Mouse (Mus musculus) cerebellum, adult 11 months (tissue): Measurements from ENCODE around the gene Kat2a.

ENCODE experiments used
- DNase-seq: peaks from one replicate; pipeline ENCODE4 v3.0.0; 2022

Gene Kat2a

GRCm38 (mm10) chr11:100735134-100735865 is 23.0 kb upstream of the Kat2a start:
- DNase-seq, result no peak

GRCm38 (mm10) chr11:100730477-100731205 is 18.4 kb upstream of the Kat2a start:
- no peak for DNase-seq

- no peak for DNase-seq
These were observed 17.7 kb upstream of the Kat2a start for GRCm38 (mm10) chr11:100729976-100730375.

- DNase-seq, result no peak
These were observed 16.3 kb upstream of the Kat2a start for GRCm38 (mm10) chr11:100728601-100729000.

GRCm38 (mm10) chr11:100727201-100727600 is 14.9 kb upstream of the Kat2a start:
- DNase-seq, result no peak

- no peak for DNase-seq
These were observed 12.8 kb upstream of the Kat2a start for GRCm38 (mm10) chr11:100724919-100725512.

GRCm38 (mm10) chr11:100722493-100723028 is 10.3 kb upstream of the Kat2a start:
- DNase-seq, result no peak

GRCm38 (mm10) chr11:100721776-100722492 is 9.7 kb upstream of the Kat2a start:
- no peak for DNase-seq

GRCm38 (mm10) chr11:100721254-100721653 is 9.0 kb upstream of the Kat2a start:
- no peak for DNase-seq

GRCm38 (mm10) chr11:100720345-100720744 is 8.1 kb upstream of the Kat2a start:
- DNase-seq, result no peak

- DNase-seq, result no peak
These were observed 7.6 kb upstream of the Kat2a start for GRCm38 (mm10) chr11:100719893-100720292.

GRCm38 (mm10) chr11:100719312-100719711 is 7.0 kb upstream of the Kat2a start:
- no peak for DNase-seq

GRCm38 (mm10) chr11:100718866-100719265 is 6.6 kb upstream of the Kat2a start:
- DNase-seq, result no peak

- no peak for DNase-seq
These were observed 6.2 kb upstream of the Kat2a start for GRCm38 (mm10) chr11:100718462-100718861.

- no peak for DNase-seq
These were observed 4.4 kb upstream of the Kat2a start for GRCm38 (mm10) chr11:100716649-100717048.

- DNase-seq, result no peak
These were observed 2.7 kb upstream of the Kat2a start for GRCm38 (mm10) chr11:100714948-100715347.

GRCm38 (mm10) chr11:100714534-100714915 is 2.3 kb upstream of the Kat2a start:
- DNase-seq, result peak; percentile 62

- no peak for DNase-seq
These were observed 1.7 kb upstream of the Kat2a start, which contains the start of gene Hspb9 for GRCm38 (mm10) chr11:100713735-100714533. Gene Hspb9, plus strand, starts transcription at chr11:100713850.

- no peak for DNase-seq
These were observed 909 bp upstream of the Kat2a start for GRCm38 (mm10) chr11:100713174-100713573.

GRCm38 (mm10) chr11:100710977-100711376 is 1.3 kb downstream of the Kat2a start:
- DNase-seq, result no peak

- no peak for DNase-seq
These were observed 1.7 kb downstream of the Kat2a start for GRCm38 (mm10) chr11:100710528-100710927.

GRCm38 (mm10) chr11:100709201-100709810 is 3.0 kb downstream of the Kat2a start:
- DNase-seq, result no peak
